Mouse (Mus musculus) retina, embryonic 14.5 days (tissue): ENCODE results near the gene Rnaseh1.
A peak's percentile ranks its signal among the peaks of the same experiment; 100 is the strongest.

Experiments used
- DNase-seq: peaks from one replicate; pipeline ENCODE4 v3.0.0-alpha.2; 2015; ENCODE audit warnings: low spot score

Gene Rnaseh1

GRCm38 (mm10) chr12:28649141-28650110, at the start of gene Rnaseh1:
Rnaseh1 (plus strand) TSS chr12:28649602.
- DNase-seq: peak; percentile 91

DNA sequence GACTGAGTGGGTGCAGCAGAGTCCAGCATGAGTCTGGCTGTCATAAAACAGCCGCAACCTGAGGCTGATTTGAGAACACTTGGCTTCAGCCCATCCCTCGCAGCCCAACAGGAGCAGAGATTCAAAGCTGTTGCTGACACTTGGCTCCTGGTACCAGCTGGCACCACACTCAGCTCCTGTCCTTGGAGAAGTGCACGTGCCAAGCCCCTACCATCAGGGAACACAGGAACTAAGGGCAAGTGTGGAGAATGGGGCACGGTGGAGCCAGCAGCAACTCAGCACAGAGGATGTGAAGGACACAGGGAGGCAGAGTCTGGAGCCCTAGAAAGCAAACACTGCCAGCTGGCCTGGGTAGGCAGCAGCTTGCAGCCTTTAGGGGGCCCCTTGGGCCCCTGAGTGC, 47.1 kb upstream of the Rnaseh1 start:
- DNase-seq: no peak

DNA sequence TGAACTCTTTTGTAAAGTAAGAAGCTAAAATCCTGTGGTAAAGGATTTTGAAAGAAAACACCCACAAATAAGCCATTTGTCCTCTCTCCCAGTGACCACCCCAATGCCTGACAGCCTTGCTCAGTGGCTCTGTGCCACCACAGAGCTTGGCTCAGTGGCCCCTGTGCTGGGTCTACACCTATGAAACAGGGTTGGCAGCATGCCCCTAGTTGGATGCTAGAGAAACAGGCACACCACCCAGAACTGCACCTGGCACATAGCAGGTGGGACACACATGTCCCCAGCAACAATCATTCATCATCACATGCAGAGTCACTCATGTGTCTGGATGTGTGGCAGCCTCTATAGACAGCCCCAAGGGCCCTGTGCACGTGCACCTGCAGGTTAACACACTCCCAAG, 45.9 kb upstream of the Rnaseh1 start:
- DNase-seq: no peak

GRCm38 (mm10) chr12:28607546-28608305, 41.7 kb upstream of the Rnaseh1 start:
- DNase-seq: no peak

- no peak for DNase-seq
Measured at GRCm38 (mm10) chr12:28612391-28612790, 37.0 kb upstream of the Rnaseh1 start.

DNA sequence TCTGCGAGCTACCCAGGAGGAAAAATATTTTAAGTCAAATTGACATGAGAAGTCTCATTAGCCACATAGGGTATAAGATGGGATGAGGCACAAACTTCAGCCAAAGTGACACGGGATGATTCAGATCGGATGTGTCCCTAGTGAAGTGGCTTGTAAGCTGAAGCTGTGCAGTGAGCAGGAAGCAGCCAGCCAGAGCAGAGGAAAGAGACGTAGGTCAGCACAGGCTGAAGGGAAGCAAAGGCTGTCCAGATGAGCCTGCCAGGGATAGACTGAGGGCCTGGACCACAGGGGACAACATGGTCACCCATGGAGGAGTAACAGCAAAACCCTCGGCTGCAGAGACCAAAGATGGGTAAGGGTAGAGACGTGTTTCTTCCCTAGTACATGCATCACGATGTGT, 35.0 kb upstream of the Rnaseh1 start:
- no peak for DNase-seq

DNA sequence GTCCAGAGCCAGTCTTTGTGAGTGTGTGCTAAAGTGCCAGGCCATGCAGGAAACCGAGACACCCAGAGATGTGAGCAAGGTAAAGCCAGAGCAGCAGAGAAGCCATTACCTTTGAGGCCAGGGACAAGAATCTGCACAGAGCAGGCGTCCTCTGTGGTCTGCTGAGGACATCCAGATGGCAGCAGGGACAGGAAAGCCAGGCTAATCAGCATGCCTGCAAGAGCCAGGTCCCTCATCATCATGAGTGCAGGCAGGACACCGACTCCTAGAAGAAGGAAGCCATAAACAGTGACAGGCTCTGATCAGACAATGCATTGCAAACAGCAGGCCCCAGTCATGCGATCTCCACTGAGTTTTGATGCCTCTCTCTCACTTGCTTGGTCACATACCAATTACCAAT, 32.1 kb upstream of the Rnaseh1 start:
- DNase-seq: no peak

- DNase-seq: no peak
Measured at GRCm38 (mm10) chr12:28621451-28622166, 27.8 kb upstream of the Rnaseh1 start.

DNA sequence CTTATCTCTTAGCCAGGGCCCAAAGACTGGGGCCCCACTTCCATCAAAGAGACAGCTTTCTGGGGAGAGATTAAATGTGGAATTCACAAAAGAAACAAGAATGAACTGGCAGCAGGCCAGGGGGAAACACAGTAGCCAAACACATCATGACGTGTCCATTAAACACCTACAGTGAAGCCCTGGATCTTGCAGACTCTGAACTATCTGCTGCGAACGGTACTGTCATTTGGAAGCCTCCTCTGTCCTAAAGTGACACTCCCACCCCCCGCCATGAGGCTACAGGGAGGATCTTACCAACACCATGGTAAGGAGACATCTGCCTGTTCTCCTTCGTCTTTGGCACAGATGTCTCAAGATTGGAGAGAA, 27.3 kb upstream of the Rnaseh1 start:
- no peak for DNase-seq

- no peak for DNase-seq
Measured at GRCm38 (mm10) chr12:28622641-28623040, 26.8 kb upstream of the Rnaseh1 start.

- no peak for DNase-seq
Measured at GRCm38 (mm10) chr12:28623195-28623594, 26.2 kb upstream of the Rnaseh1 start, which contains the start of gene Colec11. Colec11 (minus strand) TSS chr12:28623377.

GRCm38 (mm10) chr12:28624251-28624650, 25.2 kb upstream of the Rnaseh1 start:
- DNase-seq: no peak

DNA sequence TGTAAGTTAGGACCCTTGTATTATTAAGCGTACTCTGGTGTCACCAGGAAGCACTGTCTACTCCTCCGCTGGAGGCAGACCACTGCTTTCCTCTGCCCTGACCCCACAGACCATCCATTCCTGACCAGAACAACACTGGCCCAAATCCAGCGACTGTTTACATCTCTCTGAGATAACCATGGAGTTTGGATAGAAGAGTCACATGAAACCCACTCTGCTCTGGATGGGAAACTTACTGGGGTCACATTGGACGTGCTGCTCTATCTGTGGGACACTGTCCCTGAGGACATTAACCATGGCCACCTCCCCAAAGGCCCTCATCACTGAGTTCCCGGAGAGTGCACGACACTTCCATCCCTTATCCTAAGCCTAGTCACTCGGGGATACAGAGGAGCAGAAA, 24.0 kb upstream of the Rnaseh1 start:
- no peak for DNase-seq

DNA sequence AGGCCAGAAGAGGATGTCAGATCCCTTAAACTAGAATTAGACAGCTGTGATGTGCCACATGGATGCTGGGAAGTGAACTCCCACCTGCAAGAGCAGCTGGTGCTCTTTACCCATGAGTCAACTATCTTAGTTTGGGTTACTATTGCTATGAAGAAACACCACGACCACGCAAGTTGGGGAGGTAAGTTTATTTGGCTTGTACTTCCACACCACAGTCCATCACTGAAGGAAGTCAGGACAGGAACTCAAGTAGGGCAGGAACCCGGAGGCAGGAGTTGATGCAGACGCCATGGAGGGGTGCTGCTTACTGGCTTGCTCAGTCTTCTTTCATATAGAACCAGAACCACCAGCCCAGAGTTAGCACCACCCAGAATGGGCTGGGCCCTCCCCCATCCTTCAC, 22.3 kb upstream of the Rnaseh1 start:
- no peak for DNase-seq

- DNase-seq: no peak
Measured at GRCm38 (mm10) chr12:28628436-28628835, 21.0 kb upstream of the Rnaseh1 start.

GRCm38 (mm10) chr12:28635058-28635534, 14.3 kb upstream of the Rnaseh1 start:
- no peak for DNase-seq

DNA sequence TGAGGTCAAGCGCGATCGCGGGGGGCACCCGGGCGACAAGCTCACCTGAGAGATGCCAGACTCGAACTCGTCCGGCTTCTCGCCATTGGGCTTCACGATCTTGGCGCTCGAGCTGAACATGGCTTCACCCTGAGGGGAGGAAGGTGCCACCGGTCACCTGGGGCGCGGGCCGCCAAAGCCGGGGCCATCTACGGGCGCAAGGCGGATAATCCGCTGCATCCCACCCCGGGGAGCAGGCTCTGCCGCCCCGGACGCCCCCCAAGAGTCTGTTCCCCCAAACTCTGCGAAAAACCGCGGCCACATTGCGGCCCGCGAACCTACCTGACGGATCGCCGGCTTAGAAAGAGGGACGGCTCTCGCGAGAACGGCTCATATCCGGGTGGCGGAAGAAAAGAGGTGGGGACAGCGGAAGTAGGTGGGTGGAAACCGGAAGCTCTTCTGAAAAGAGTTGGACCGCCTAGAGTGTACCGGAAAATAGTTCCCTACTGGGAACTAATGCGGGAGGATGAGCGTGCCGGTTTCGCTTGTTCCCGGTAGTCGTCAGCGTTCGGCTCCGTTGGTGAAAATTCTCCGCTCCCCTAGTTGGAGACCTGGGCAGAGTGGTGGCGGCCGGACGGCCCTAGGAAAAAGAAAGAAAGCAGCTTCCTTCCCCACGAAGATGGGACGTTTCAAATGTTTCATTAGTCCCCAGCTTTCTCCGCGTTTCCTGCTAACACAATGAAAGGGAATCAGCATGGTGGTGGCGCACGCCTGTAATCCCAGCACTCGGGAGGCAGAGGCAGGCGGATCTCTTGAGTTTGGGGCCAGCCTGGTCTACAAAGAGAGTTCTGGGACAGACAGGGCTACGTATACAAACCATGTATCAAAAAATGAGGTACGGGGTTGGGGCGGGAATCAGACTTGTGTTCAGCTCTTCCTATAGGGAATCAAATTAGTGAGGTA, 13.6 kb upstream of the Rnaseh1 start, which contains the start of gene Rps7:
TSS of gene Rps7 (minus strand) at position 419 of the 942 bp plus-strand sequence.
- DNase-seq: peak; percentile 96

DNA sequence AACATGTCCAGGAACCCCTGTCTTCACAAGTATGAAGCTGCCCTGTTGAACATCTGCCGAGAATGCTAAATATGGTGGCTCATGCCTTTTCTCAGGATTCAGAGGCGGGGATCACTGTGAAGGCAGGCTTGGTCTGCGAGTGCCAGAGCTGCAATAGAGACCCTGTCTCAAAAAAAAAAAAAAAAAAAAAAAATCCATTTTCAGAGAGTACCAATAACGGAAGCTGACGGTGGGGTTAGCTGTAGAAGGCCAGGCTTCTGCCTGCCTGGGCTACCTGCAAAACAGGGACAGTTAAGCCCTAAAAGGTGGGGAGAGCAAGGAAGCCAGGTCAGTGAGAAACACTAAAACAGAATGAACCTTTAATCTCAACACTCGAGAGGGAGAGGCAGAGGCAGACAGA, 12.9 kb upstream of the Rnaseh1 start:
- DNase-seq: no peak

- no peak for DNase-seq
Measured at GRCm38 (mm10) chr12:28638778-28639177, 10.6 kb upstream of the Rnaseh1 start.

- DNase-seq: no peak
Measured at GRCm38 (mm10) chr12:28662628-28663027, 13.2 kb downstream of the Rnaseh1 start.

DNA sequence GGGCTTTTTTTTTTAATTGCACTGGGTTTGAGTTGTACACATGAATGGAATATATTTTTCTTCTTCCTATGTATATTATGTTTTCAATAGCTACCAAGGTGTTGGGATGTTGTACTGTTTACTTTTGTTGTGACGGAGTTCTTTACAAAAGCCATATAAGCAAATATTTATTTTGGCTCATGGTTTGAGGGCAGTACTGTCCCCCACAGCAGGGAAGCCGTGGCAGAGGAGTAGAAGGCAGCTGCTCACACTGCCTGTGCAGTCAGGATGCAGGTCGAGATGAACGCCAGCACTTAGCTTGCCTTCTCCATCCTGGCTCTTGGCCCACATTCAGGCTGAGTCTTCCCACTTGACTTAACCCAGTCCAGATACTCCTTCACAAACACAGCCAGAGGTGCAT, 17.3 kb downstream of the Rnaseh1 start:
- no peak for DNase-seq
